Mouse (Mus musculus): ENCODE measurements around the gene Pik3c2a.

Gene Pik3c2a

GRCm38 (mm10) chr7:116443004-116443696 is at the start of gene Pik3c2a:
Gene Pik3c2a (minus strand): TSS chr7:116443449.
- peak; percentile 96 to 97 for DNase-seq

GRCm38 (mm10) chr7:116491113-116491512 is 47.9 kb upstream of the Pik3c2a start:
- no peak for DNase-seq

GRCm38 (mm10) chr7:116485062-116485601 is 41.9 kb upstream of the Pik3c2a start:
- DNase-seq, result no peak

GRCm38 (mm10) chr7:116484213-116484612 is 41.0 kb upstream of the Pik3c2a start:
- DNase-seq, result no peak

GRCm38 (mm10) chr7:116483782-116484181 is 40.5 kb upstream of the Pik3c2a start:
- DNase-seq, result no peak

- DNase-seq, result peak; percentile 43 to 72
These were observed 39.9 kb upstream of the Pik3c2a start for GRCm38 (mm10) chr7:116483106-116483505.

- no peak for DNase-seq
These were observed 33.0 kb upstream of the Pik3c2a start for GRCm38 (mm10) chr7:116476264-116476663.

GRCm38 (mm10) chr7:116475836-116476235 is 32.6 kb upstream of the Pik3c2a start:
- DNase-seq, result no peak

GRCm38 (mm10) chr7:116462114-116462513 is 18.9 kb upstream of the Pik3c2a start:
- no peak for DNase-seq

- peak; percentile 16 to 19 for DNase-seq
These were observed 15.8 kb upstream of the Pik3c2a start for GRCm38 (mm10) chr7:116458985-116459441.

GRCm38 (mm10) chr7:116457391-116457790 is 14.1 kb upstream of the Pik3c2a start:
- DNase-seq, result no peak

GRCm38 (mm10) chr7:116456964-116457363 is 13.7 kb upstream of the Pik3c2a start:
- no peak for DNase-seq

- peak in 1 of 2 experiments; percentile 6 for DNase-seq
These were observed 3.4 kb upstream of the Pik3c2a start for GRCm38 (mm10) chr7:116446645-116447044.

GRCm38 (mm10) chr7:116444326-116444809 is 1.1 kb upstream of the Pik3c2a start:
- peak in 1 of 2 experiments; percentile 28 for DNase-seq

- peak in 1 of 2 experiments; percentile 69 for DNase-seq
These were observed 562 bp upstream of the Pik3c2a start for GRCm38 (mm10) chr7:116443697-116444325.

- DNase-seq, result no peak
These were observed 1.0 kb downstream of the Pik3c2a start for GRCm38 (mm10) chr7:116442226-116442625.

- no peak for DNase-seq
These were observed 1.9 kb downstream of the Pik3c2a start for GRCm38 (mm10) chr7:116441346-116441745.

- DNase-seq, result no peak
These were observed 11.6 kb downstream of the Pik3c2a start for GRCm38 (mm10) chr7:116431661-116432060.

GRCm38 (mm10) chr7:116430926-116431325 is 12.3 kb downstream of the Pik3c2a start:
- DNase-seq, result no peak

GRCm38 (mm10) chr7:116427206-116427605 is 16.0 kb downstream of the Pik3c2a start:
- DNase-seq, result no peak

- no peak for DNase-seq
These were observed 17.5 kb downstream of the Pik3c2a start for GRCm38 (mm10) chr7:116425771-116426170.

- DNase-seq, result no peak
These were observed 22.2 kb downstream of the Pik3c2a start for GRCm38 (mm10) chr7:116421081-116421480.

GRCm38 (mm10) chr7:116409438-116409837 is 33.8 kb downstream of the Pik3c2a start:
- no peak for DNase-seq

- DNase-seq, result no peak
These were observed 50.9 kb downstream of the Pik3c2a start for GRCm38 (mm10) chr7:116392329-116392728.
